Mouse (Mus musculus) liver, embryonic 13.5 days (tissue): ENCODE measurements around the gene Serpina1c. TPM values are rescaled to one million over a fixed set of nuclear protein-coding genes. Genes with fewer than 3 reads are reported as not detected.
"Not testable (repeated sequence)": the region's sequence is repeated elsewhere in the genome, so short reads cannot be mapped to it uniquely, and the experiment has no call there.

ENCODE experiments used
- ATAC-seq: fragments of 200-750 bp; cut with Nextera tagmentation; 2 replicates; pipeline ENCODE4 v1.8.0; 2017; ENCODE audit warnings: low read depth, mild to moderate bottlenecking, moderate number of reproducible peaks, moderate library complexity
- DNase-seq: peaks from one replicate; pipeline ENCODE4 v3.0.0; 2022
- H3K27ac ChIP-seq: fragments of 300-500 bp; sonication (generic); 2 replicates; pipeline ENCODE4 v1.5.1; 2015; ENCODE audit warnings: moderate library complexity, mild to moderate bottlenecking, inconsistent platforms
- H3K27me3 ChIP-seq: fragments of 300-500 bp; sonication (generic); 2 replicates; pipeline ENCODE4 v1.6.1; 2015; ENCODE audit warnings: mild to moderate bottlenecking, inconsistent platforms
- H3K36me3 ChIP-seq: fragments of 300-500 bp; sonication (generic); 2 replicates; pipeline ENCODE4 v1.6.1; 2015; ENCODE audit warnings: mild to moderate bottlenecking, inconsistent platforms
- H3K4me1 ChIP-seq: fragments of 300-500 bp; sonication (generic); replicated peaks from 2 replicates; pipeline ENCODE4 v1.6.1; 2015; ENCODE audit warnings: inconsistent platforms
- H3K4me2 ChIP-seq: fragments of 300-500 bp; sonication (generic); 2 replicates; pipeline ENCODE4 v1.6.1; 2015; ENCODE audit warnings: inconsistent platforms, mild to moderate bottlenecking, moderate library complexity
- H3K4me3 ChIP-seq: fragments of 300-500 bp; sonication (generic); replicated peaks from 2 replicates; pipeline ENCODE4 v1.5.1; 2015; ENCODE audit warnings: mild to moderate bottlenecking, inconsistent platforms
- H3K9ac ChIP-seq: fragments of 300-500 bp; sonication (generic); 2 replicates; pipeline ENCODE4 v1.6.1; 2015; ENCODE audit warnings: mild to moderate bottlenecking, inconsistent platforms
- H3K9me3 ChIP-seq: fragments of 300-500 bp; sonication (generic); replicated peaks from 2 replicates; pipeline ENCODE4 v1.6.1; 2016; ENCODE audit warnings: inconsistent platforms
- WGBS: fragments of 180-500 bp; shearing (Covaris S2); methylation state at CpG from one replicate; pipeline ENCODE4 v1.1.7; 2015; ENCODE audit not compliant: insufficient replicate concordance; 5-methylcytosine and 5-hydroxymethylcytosine counted together
- polyA plus RNA-seq: library from polyadenylated mRNA; unstranded; fragments of >200 nt; fragmentation: Nextera tagmentation; extraction: Ambion mirVana; gene quantifications from 2 replicates; pipeline ENCODE4 v1.2.1, GENCODE M21; 2015

Serpina1c gene
- polyA plus RNA-seq, result 90.8 and 93.1 TPM in 2 replicates

- not testable (repeated sequence) for H3K27ac ChIP-seq, H3K9ac ChIP-seq, H3K36me3 ChIP-seq, DNase-seq, H3K27me3 ChIP-seq, H3K9me3 ChIP-seq, H3K4me1 ChIP-seq, ATAC-seq
- Histone ChIP-seq H3K4me3 (0 out of 2 replicates have a peak within 1 kb of the TSS, but pooled peaks have one; percentile 4), H3K4me2 (peak within 1 kb of the TSS; percentile 34; the same call in 1 of the 2 replicates)
- WGBS, result 39% methylated on average over 4 of the region's 4 CpGs
These were observed at the start of gene Serpina1c for GRCm38 (mm10) chr12:103904837-103905340. TSS of gene Serpina1c (minus strand) at chr12:103904887.

GRCm38 (mm10) chr12:103952972-103953371, 48.3 kb upstream of the Serpina1c start:
- H3K36me3 ChIP-seq, H3K9ac ChIP-seq, H3K4me2 ChIP-seq, DNase-seq, ATAC-seq, H3K27ac ChIP-seq, H3K4me3 ChIP-seq, H3K27me3 ChIP-seq, H3K4me1 ChIP-seq, H3K9me3 ChIP-seq: not testable (repeated sequence)
- WGBS, result 44% methylated on average over 3 of the region's 3 CpGs

- H3K9ac ChIP-seq, result no peak overlapping the region
- no peak overlapping the region for H3K4me2 ChIP-seq
- H3K9me3 ChIP-seq, result peaks cover 4% of the 10 kb centered on the region; the same call in 1 of the 2 replicates
- ATAC-seq (no peak), DNase-seq (no peak)
- no peak overlapping the region for H3K27ac ChIP-seq
- no peaks in the 10 kb centered on the region for H3K27me3 ChIP-seq
- no peaks in the 10 kb centered on the region for H3K4me1 ChIP-seq
- no peaks in the 10 kb centered on the region for H3K36me3 ChIP-seq
- 56% methylated on average over 4 of the region's 4 CpGs for whole genome bisulfite sequencing
- no peak overlapping the region for H3K4me3 ChIP-seq
These were observed 41.6 kb upstream of the Serpina1c start for GRCm38 (mm10) chr12:103946243-103946642.

- H3K4me1 ChIP-seq, H3K9me3 ChIP-seq, H3K27ac ChIP-seq, H3K27me3 ChIP-seq, DNase-seq, ATAC-seq, H3K4me3 ChIP-seq, H3K36me3 ChIP-seq, H3K9ac ChIP-seq, H3K4me2 ChIP-seq: not testable (repeated sequence)
- WGBS, result 87% methylated on average over 12 of the region's 16 CpGs
These were observed 4.5 kb upstream of the Serpina1c start for GRCm38 (mm10) chr12:103909181-103909580.

- H3K36me3 ChIP-seq, H3K4me3 ChIP-seq, H3K9ac ChIP-seq, ATAC-seq, DNase-seq, H3K27me3 ChIP-seq, H3K4me2 ChIP-seq, H3K4me1 ChIP-seq, H3K9me3 ChIP-seq, H3K27ac ChIP-seq: not testable (repeated sequence)
- 19% methylated on average over 1 of the region's 1 CpGs for WGBS
These were observed 3.1 kb upstream of the Serpina1c start for GRCm38 (mm10) chr12:103907746-103908145.

GRCm38 (mm10) chr12:103901929-103902328, 2.8 kb downstream of the Serpina1c start:
- H3K27me3 ChIP-seq, ATAC-seq, H3K4me1 ChIP-seq, DNase-seq, H3K4me3 ChIP-seq, H3K9me3 ChIP-seq, H3K27ac ChIP-seq, H3K36me3 ChIP-seq, H3K9ac ChIP-seq: not testable (repeated sequence)
- WGBS, result 68% methylated on average over 3 of the region's 3 CpGs
- peak overlapping the region; percentile 6 for H3K4me2 ChIP-seq

GRCm38 (mm10) chr12:103866873-103867272, 37.8 kb downstream of the Serpina1c start:
- DNase-seq, ATAC-seq: not testable (repeated sequence)
- WGBS, result 32% methylated on average over 1 of the region's 1 CpGs

GRCm38 (mm10) chr12:103863101-103863974, 41.3 kb downstream of the Serpina1c start, which contains the start of gene Serpina1a:
TSS of gene Serpina1a (minus strand) at chr12:103863562.
- H3K4me1 ChIP-seq, H3K9me3 ChIP-seq, H3K27ac ChIP-seq, H3K9ac ChIP-seq, DNase-seq, H3K27me3 ChIP-seq, H3K36me3 ChIP-seq: not testable (repeated sequence)
- H3K4me3 ChIP-seq, result peak within 1 kb of the TSS; percentile 41
- WGBS, result 49% methylated on average over 9 of the region's 9 CpGs
- peak within 1 kb of the TSS; percentile 46 for H3K4me2 ChIP-seq
- ATAC-seq, result peak; percentile 53; the same call in 1 of the 2 replicates

More at GRCm38 (mm10) chr12:103866873-103867272, 37.8 kb downstream of the Serpina1c start:
- not testable (repeated sequence) for H3K36me3 ChIP-seq, H3K27me3 ChIP-seq, H3K4me1 ChIP-seq, H3K27ac ChIP-seq, H3K4me3 ChIP-seq, H3K4me2 ChIP-seq, H3K9me3 ChIP-seq, H3K9ac ChIP-seq

- no peak for ATAC-seq
- Histone ChIP-seq H3K9me3 (no peaks in the 10 kb centered on the region), H3K4me1 (no peaks in the 10 kb centered on the region; the same call in 1 of the 2 replicates), H3K27me3 (no peaks in the 10 kb centered on the region), H3K36me3 (no peaks in the 10 kb centered on the region), H3K27ac (no peak overlapping the region), H3K4me3 (no peak overlapping the region), H3K9ac (no peak overlapping the region), H3K4me2 (peak overlapping the region; percentile 38)
- DNase-seq, result no peak
- WGBS, result 38% methylated on average over 3 of the region's 3 CpGs
These were observed 43.7 kb downstream of the Serpina1c start for GRCm38 (mm10) chr12:103860976-103861375.

- H3K4me3 ChIP-seq, DNase-seq, H3K27ac ChIP-seq, H3K4me1 ChIP-seq, ATAC-seq, H3K27me3 ChIP-seq, H3K36me3 ChIP-seq, H3K9ac ChIP-seq, H3K9me3 ChIP-seq: not testable (repeated sequence)
- peak overlapping the region; percentile 38 for H3K4me2 ChIP-seq
- 53% methylated on average over 3 of the region's 4 CpGs for WGBS
These were observed 44.1 kb downstream of the Serpina1c start for GRCm38 (mm10) chr12:103860571-103860970.

- H3K4me2 ChIP-seq, H3K4me1 ChIP-seq, H3K9me3 ChIP-seq, H3K9ac ChIP-seq, DNase-seq, H3K36me3 ChIP-seq, H3K27me3 ChIP-seq, H3K4me3 ChIP-seq, H3K27ac ChIP-seq, ATAC-seq: not testable (repeated sequence)
- 33% methylated on average over 3 of the region's 3 CpGs for WGBS
These were observed 45.1 kb downstream of the Serpina1c start for GRCm38 (mm10) chr12:103859584-103859983.
